Mouse (Mus musculus): ENCODE data around the gene Polrmt. TPM values are rescaled to one million over a fixed set of nuclear protein-coding genes. Genes with fewer than 3 reads are reported as not detected.

Polrmt gene
- polyA plus RNA-seq, 1 experiment: 46.2 TPM

DNA sequence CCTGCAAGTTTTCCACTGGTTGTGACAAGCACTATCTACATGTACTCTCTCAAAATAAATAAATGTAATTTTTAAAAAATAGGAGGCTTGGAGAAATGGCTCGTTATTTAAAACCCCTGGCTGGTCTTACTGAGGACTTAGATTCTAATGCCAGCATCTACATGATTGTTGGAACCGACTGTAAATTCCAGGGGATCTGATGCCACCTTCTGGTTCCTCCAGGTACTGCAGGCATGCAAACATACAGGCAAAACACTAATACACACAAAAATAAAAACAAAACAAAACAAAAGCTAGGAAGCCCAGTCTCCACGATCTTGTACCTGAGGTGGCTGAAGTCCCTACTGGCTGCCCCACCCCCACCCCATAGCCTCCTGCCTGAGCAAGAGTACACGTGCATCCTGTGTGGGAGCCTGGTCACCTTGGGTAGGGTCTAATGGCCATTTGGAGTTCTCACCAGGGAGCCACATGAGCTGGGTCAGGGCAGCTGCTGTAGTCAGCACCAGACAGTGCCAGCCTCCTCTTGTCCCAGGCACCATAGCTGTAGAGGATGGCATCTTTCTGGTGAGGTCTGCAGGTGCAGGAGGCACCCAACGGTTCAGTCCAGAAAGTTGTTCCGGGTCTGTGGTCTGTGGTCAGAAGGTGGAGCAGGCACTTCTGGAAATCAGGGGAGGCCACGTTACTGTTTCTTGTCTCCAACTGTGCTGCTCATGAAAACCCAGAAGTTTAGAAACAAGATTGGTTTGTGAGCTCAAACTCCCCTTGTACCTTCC, 42.2 kb upstream of the Polrmt start:
- no peak for TF ChIP-seq POLR2A (IDR thresholded peaks at IDR 0.05; ENCODE audit: borderline replicate concordance, extremely low read depth, low read depth, low read length)
- peak; percentile 66 for TF ChIP-seq CTCF (IDR thresholded peaks at IDR 0.05; ENCODE audit: insufficient read depth, low read length)
- WGBS: 27% methylated on average over 7 of the region's 7 CpGs
- no peaks in the 10 kb centered on the region for H3K4me1 ChIP-seq (ENCODE audit: control insufficient read depth, insufficient read depth, low read length)
- no peak overlapping the region for H3K4me3 ChIP-seq (replicated peaks; ENCODE audit: extremely low read depth, low read depth, low read length)
- DNase-seq: peak; percentile 85

DNA sequence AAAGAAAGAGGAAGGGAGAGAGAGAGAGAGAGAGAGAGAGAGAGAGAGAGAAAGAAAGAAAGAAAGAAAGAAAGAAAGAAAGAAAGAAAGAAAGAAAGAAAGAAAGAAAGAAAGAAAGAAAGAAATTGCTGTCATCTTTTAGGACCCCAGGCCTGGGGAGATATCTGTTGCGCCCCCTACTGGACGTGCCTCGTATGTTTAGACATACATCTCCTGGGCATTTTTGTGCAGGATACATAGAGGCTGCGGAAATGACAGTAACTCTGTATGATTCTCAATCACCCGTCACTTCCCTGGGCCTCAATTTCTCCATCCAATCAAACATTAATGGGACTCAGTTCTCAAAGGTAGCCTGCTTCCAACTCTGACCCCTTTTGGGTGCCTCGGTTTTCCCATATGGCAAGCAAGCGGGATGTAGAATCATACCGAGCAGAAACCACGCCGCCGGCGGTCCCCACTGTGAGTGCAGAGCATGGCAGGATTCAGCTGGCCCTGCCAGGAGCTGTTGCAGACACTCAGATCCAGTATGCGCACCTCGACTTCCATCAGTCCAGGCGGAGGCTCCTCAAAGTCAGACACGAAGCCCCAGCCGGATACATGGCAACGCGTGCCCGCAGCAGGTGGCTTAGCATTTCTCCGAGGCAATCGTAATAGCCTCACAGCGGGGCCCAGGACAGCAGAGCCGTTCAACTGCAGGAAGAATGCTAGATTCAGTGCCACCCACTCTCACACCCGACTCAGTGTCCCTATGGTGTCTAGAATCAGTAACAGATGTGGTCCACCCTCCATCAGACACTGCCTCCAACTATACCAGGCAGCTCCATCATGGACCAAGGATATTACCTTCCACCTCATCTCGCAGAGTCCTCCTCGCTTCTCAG, 37.8 kb upstream of the Polrmt start:
- WGBS: 47% methylated on average over 27 of the region's 27 CpGs
- peak; percentile 25 for DNase-seq
- peaks cover 9% of the 10 kb centered on the region for H3K4me1 ChIP-seq (ENCODE audit: control insufficient read depth, insufficient read depth, low read length)
- H3K4me3 ChIP-seq (replicated peaks; ENCODE audit: extremely low read depth, low read depth, low read length): no peak overlapping the region
- TF ChIP-seq POLR2A (IDR thresholded peaks at IDR 0.05; ENCODE audit: borderline replicate concordance, extremely low read depth, low read depth, low read length): no peak
- TF ChIP-seq CTCF (IDR thresholded peaks at IDR 0.05; ENCODE audit: insufficient read depth, low read length): peak; percentile 57

DNA sequence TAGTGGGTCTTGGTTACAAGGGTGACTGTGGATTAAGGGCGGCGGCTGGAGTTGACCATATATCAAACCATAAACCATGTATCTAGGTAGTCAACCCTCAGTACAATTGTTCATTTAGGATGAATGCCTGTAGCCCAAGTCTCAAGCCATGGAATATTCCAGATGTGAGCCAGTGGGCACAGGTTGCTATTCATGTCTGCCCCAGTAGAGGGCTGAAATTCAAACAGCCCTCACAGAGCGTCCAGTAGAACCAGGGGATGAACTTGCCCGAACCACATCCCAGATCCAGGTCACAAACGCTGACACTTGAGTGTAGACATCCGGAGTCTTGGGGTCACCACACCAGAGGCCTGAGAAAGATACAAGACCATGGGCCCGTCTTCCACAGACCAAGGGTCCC, 36.7 kb upstream of the Polrmt start:
- no peak overlapping the region for H3K4me3 ChIP-seq (replicated peaks; ENCODE audit: extremely low read depth, low read depth, low read length)
- WGBS: 55% methylated on average over 7 of the region's 7 CpGs
- peaks cover 9% of the 10 kb centered on the region for H3K4me1 ChIP-seq (ENCODE audit: control insufficient read depth, insufficient read depth, low read length)
- no peak for DNase-seq
- no peak for TF ChIP-seq POLR2A (IDR thresholded peaks at IDR 0.05; ENCODE audit: borderline replicate concordance, extremely low read depth, low read depth, low read length)
- TF ChIP-seq CTCF (IDR thresholded peaks at IDR 0.05; ENCODE audit: insufficient read depth, low read length): peak; percentile 32

DNA sequence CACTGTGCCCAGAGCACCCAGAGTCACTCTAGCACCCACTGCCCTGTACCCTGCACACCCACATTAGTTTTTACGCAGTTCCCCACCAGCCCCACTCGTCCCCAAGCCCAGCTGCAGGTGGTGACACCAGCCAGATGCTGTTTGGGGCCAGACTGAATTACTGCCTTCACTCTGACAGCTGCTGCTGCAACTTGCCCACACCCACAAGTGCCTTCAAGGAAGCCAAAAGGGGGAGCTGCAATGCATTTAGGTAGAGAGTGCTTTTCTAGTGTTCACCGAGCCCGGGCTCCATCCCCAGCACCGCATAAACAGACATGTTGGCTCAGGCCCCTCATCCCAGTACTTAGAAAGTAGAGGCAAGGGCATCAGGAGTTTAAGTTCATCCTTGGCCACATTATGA, 35.6 kb upstream of the Polrmt start:
- no peak for DNase-seq
- Histone ChIP-seq H3K4me1 (ENCODE audit: control insufficient read depth, insufficient read depth, low read length) (peaks cover 9% of the 10 kb centered on the region), H3K4me3 (replicated peaks; ENCODE audit: extremely low read depth, low read depth, low read length) (no peak overlapping the region)
- TF ChIP-seq POLR2A (IDR thresholded peaks at IDR 0.05; ENCODE audit: borderline replicate concordance, extremely low read depth, low read depth, low read length) (no peak), CTCF (IDR thresholded peaks at IDR 0.05; ENCODE audit: insufficient read depth, low read length) (no peak)
- 67% methylated on average over 5 of the region's 5 CpGs for WGBS

DNA sequence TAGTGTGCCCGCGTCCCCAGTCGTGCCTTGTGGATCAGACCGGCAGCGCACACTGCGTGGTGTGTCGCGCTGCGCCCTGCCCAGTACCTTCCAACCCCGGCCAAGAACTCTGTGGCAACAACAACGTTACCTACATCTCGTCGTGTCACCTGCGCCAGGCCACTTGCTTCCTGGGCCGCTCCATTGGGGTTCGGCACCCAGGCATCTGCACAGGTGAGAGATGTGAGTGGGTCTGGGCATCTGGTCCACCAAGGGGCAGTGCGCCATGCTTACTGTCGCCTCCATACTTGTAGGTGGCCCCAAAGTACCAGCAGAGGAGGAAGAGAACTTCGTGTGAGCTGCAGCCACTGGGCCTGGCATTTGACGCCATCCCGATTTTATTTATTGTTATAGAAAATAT, 34.8 kb upstream of the Polrmt start:
- Histone ChIP-seq H3K4me3 (replicated peaks; ENCODE audit: extremely low read depth, low read depth, low read length) (peak overlapping the region; percentile 22), H3K4me1 (ENCODE audit: control insufficient read depth, insufficient read depth, low read length) (peaks cover 9% of the 10 kb centered on the region)

DNA sequence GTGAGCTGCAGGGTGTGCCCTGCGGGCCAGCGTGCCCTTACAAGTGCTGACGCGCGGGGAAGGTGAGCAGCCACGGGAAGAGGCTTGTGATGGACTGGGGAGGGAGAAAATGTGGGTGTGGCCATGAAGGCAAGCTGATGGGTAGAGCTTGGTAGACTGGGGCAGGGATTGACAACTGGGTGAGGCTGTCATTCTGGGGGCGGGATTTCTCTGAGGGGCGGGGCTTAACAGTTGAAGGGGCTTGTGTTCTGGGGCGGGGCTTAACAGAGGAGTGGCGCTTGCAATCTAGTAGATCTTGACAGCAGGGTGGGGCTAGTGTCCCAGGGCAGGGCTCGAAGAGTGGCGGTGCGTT, 34.3 kb upstream of the Polrmt start:
- TF ChIP-seq CTCF (IDR thresholded peaks at IDR 0.05; ENCODE audit: insufficient read depth, low read length) (no peak), POLR2A (IDR thresholded peaks at IDR 0.05; ENCODE audit: borderline replicate concordance, extremely low read depth, low read depth, low read length) (peak; percentile 45; the same call in 1 of the 2 replicates)
- peak overlapping the region; percentile 66 for H3K4me3 ChIP-seq (replicated peaks; ENCODE audit: extremely low read depth, low read depth, low read length)
- DNase-seq: no peak
- WGBS: 1% methylated on average over 13 of the region's 13 CpGs
- H3K4me1 ChIP-seq (ENCODE audit: control insufficient read depth, insufficient read depth, low read length): peaks cover 9% of the 10 kb centered on the region

More for the DNA sequence above, 34.8 kb upstream of the Polrmt start:
- 28% methylated on average over 21 of the region's 21 CpGs for WGBS
- TF ChIP-seq CTCF (IDR thresholded peaks at IDR 0.05; ENCODE audit: insufficient read depth, low read length) (no peak), POLR2A (IDR thresholded peaks at IDR 0.05; ENCODE audit: borderline replicate concordance, extremely low read depth, low read depth, low read length) (no peak)
- no peak for DNase-seq

DNA sequence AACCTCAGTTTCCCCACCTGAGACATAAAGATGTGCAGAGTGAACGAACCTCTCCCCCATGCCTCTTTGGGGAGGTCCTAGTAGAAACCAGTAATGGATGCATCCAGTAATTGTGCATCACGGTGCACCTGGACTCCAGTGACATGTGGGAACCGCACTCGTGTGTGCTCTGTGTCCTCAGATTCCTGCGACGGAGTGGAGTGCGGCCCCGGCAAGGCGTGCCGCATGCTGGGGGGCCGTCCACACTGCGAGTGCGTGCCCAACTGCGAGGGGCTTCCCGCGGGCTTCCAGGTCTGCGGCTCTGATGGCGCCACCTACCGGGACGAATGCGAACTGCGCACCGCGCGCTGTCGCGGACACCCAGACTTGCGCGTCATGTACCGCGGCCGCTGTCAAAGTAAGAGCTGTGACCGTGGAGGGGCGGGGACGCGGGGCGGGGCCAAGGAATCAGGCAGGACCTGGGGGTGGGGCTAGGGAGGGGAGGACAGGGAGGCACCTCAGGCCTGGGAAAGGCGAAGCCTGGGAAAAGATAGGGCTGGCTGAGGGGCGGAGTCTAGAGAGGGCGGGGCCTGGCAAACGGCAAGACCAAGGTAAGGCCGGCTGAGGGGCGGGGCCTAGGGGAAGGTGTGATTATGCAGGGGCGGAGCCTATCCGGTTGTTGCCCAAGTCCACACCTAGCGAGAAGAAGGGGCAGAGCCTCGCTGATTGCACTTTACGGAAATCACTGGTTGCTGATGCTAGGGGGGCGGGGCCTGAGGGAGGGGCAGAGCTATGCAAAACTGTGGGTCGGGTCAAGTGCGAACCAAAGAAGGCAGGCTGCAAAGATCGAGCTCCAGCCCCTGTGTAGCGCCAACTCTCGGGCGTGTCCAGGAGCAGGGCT, 33.6 kb upstream of the Polrmt start:
- WGBS: 2% methylated on average over 52 of the region's 55 CpGs
- H3K4me3 ChIP-seq (replicated peaks; ENCODE audit: extremely low read depth, low read depth, low read length): peak overlapping the region; percentile 66
- DNase-seq: peak; percentile 99
- TF ChIP-seq CTCF (IDR thresholded peaks at IDR 0.05; ENCODE audit: insufficient read depth, low read length): peak; percentile 65
- TF ChIP-seq POLR2A (IDR thresholded peaks at IDR 0.05; ENCODE audit: borderline replicate concordance, extremely low read depth, low read depth, low read length): peak; percentile 27; the same call in 1 of the 2 replicates
- H3K4me1 ChIP-seq (ENCODE audit: control insufficient read depth, insufficient read depth, low read length): peaks cover 9% of the 10 kb centered on the region

DNA sequence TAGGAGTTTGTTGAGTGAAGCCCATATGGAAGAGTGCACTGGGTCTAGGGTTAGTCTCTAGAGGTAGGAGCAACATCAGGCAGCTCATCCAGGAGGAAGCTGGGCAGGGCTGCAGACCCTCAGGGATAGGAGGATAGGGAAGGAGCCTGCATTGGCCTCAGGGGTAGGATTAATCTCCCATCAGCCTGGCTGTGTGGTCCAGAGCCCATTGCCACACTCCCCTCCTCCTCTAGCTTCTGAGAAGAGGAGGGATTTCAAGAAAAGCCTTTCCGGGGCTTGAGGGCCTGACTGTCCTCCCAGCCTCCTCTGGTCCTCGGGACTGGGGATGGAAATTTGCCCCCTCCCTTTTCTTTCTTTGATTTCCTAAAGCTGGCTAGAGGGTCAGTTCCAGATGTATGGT, 32.8 kb upstream of the Polrmt start:
- Histone ChIP-seq H3K4me3 (replicated peaks; ENCODE audit: extremely low read depth, low read depth, low read length) (no peak overlapping the region), H3K4me1 (ENCODE audit: control insufficient read depth, insufficient read depth, low read length) (peaks cover 9% of the 10 kb centered on the region)
- TF ChIP-seq CTCF (IDR thresholded peaks at IDR 0.05; ENCODE audit: insufficient read depth, low read length): no peak
- TF ChIP-seq POLR2A (IDR thresholded peaks at IDR 0.05; ENCODE audit: borderline replicate concordance, extremely low read depth, low read depth, low read length): no peak
- 26% methylated on average over 2 of the region's 2 CpGs for WGBS
- DNase-seq: no peak

DNA sequence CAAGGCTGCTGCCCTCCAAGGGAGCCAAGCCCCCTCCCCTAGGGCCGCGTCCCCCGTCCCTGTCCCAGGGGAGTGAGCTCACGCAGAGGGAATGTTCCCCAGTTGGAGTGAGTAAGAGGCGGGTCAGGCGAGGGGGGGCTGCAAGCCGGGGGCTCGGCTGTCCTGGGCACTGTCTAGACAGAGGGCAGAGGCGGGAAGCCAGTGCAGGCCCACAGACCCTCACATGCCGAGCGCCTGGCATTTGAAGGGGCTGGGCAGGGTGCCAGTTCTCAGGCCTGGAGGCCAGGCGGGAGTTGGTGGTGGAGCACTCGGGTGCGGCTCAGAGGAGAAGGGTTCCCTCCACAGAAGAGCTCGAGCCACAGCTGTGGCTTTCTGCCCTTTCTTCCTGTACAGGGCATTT, 31.6 kb upstream of the Polrmt start:
- peak overlapping the region; percentile 35 for H3K4me3 ChIP-seq (replicated peaks; ENCODE audit: extremely low read depth, low read depth, low read length)
- 12% methylated on average over 15 of the region's 15 CpGs for WGBS
- TF ChIP-seq CTCF (IDR thresholded peaks at IDR 0.05; ENCODE audit: insufficient read depth, low read length) (no peak), POLR2A (IDR thresholded peaks at IDR 0.05; ENCODE audit: borderline replicate concordance, extremely low read depth, low read depth, low read length) (no peak)
- peaks cover 9% of the 10 kb centered on the region for H3K4me1 ChIP-seq (ENCODE audit: control insufficient read depth, insufficient read depth, low read length)
- DNase-seq: peak; percentile 52

Measured in lung, adult 2 months (tissue).